Mouse (Mus musculus) hindbrain, embryonic 13.5 days (tissue): ENCODE data around the gene Strap. TPM values are rescaled to one million over a fixed set of nuclear protein-coding genes. Genes with fewer than 3 reads are reported as not detected.

Source experiments
- ATAC-seq: fragments of 200-750 bp; cut with Nextera tagmentation; 2 replicates; pipeline ENCODE4 v1.8.0; 2017; ENCODE audit warnings: moderate TSS enrichment; ENCODE audit not compliant: low FRiP score
- H3K27ac ChIP-seq: fragments of 300-500 bp; sonication (generic); 2 replicates; pipeline ENCODE4 v1.5.1; 2015; ENCODE audit warnings: inconsistent platforms, mild to moderate bottlenecking, moderate library complexity
- H3K27me3 ChIP-seq: fragments of 300-500 bp; sonication (generic); 2 replicates; pipeline ENCODE4 v1.6.1; 2015; ENCODE audit warnings: mild to moderate bottlenecking, inconsistent platforms
- H3K36me3 ChIP-seq: fragments of 300-500 bp; sonication (generic); 2 replicates; pipeline ENCODE4 v1.6.1; 2015; ENCODE audit warnings: mild to moderate bottlenecking, inconsistent platforms
- H3K4me1 ChIP-seq: fragments of 300-500 bp; sonication (generic); replicated peaks from 2 replicates; pipeline ENCODE4 v1.6.1; 2015; ENCODE audit warnings: inconsistent platforms
- H3K4me2 ChIP-seq: fragments of 300-500 bp; sonication (generic); 2 replicates; pipeline ENCODE4 v1.6.1; 2015; ENCODE audit warnings: inconsistent platforms, mild to moderate bottlenecking, moderate library complexity
- H3K4me3 ChIP-seq: fragments of 300-500 bp; sonication (generic); 2 replicates; pipeline ENCODE4 v1.5.1; 2015; ENCODE audit warnings: mild to moderate bottlenecking, inconsistent platforms
- H3K9ac ChIP-seq: fragments of 300-500 bp; sonication (generic); 2 replicates; pipeline ENCODE4 v1.6.1; 2015; ENCODE audit warnings: mild to moderate bottlenecking, inconsistent platforms
- H3K9me3 ChIP-seq: fragments of 300-500 bp; sonication (generic); 2 replicates; pipeline ENCODE4 v1.6.1; 2016; ENCODE audit warnings: inconsistent platforms
- WGBS: fragments of 180-500 bp; shearing (Covaris S2); methylation state at CpG from one replicate; pipeline ENCODE4 v1.1.7; 2015; 5-methylcytosine and 5-hydroxymethylcytosine counted together
- polyA plus RNA-seq: library from polyadenylated mRNA; unstranded; fragments of >200 nt; fragmentation: Nextera tagmentation; extraction: Ambion mirVana; gene quantifications from 2 replicates; pipeline ENCODE4 v1.2.1, GENCODE M21; 2015

Strap gene
- polyA plus RNA-seq, 1 experiment from 2014 or later = 171 TPM

DNA sequence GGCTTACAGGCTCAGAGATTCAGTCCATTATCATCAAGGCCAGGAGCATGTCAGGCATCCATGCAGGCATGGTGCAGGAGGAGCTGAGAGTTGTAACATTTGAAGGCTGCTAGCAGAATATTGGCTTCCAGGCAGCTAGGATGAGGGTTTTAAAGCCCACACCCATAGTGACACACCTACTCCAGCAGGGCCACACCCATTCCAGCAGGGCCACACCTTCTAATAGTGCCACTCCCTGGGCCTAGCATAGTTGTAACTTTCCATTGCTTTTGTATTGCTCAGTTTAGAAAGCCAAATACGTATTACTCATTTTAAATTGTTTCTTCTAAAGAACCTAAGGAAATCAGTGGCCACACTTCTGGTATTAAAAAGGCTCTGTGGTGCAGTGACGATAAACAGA lies 6.1 kb downstream of the Strap start:
- Histone ChIP-seq H3K4me1 (peaks cover 11% of the 10 kb centered on the region), H3K27me3 (no peaks in the 10 kb centered on the region), H3K27ac (no peak overlapping the region), H3K9ac (no peak overlapping the region), H3K36me3 (peaks cover 66% of the 10 kb centered on the region), H3K4me2 (no peak overlapping the region), H3K4me3 (no peak overlapping the region), H3K9me3 (no peaks in the 10 kb centered on the region)
- WGBS = 98% methylated on average over 2 of the region's 2 CpGs
- ATAC-seq = no peak

DNA sequence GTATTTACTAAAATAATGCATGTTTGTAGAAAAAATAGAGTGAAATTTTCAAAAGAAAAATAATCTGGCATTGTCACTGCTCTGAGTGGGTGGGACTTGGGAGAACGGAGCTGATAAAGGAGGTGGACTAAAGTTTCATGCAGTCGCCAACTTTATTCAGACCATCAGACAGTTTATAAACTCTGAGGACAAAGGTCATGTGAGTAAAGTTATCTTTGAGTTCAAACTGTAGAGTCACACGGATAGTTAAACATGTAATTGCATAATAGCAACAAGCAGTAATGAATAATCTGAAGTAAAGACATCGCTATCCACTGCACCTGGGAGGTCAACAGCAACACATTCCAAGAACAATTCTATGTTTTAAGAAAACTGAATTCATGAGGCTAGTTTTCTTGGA lies 9.8 kb downstream of the Strap start:
- no peaks in the 10 kb centered on the region for H3K4me1 ChIP-seq
- H3K9me3 ChIP-seq = no peaks in the 10 kb centered on the region
- no peaks in the 10 kb centered on the region for H3K27me3 ChIP-seq
- no peak overlapping the region for H3K9ac ChIP-seq
- no peak overlapping the region for H3K4me3 ChIP-seq
- no peak for ATAC-seq
- H3K36me3 ChIP-seq = peaks cover 81% of the 10 kb centered on the region
- H3K4me2 ChIP-seq = no peak overlapping the region
- no peak overlapping the region for H3K27ac ChIP-seq
- 93% methylated on average over 4 of the region's 4 CpGs for WGBS

DNA sequence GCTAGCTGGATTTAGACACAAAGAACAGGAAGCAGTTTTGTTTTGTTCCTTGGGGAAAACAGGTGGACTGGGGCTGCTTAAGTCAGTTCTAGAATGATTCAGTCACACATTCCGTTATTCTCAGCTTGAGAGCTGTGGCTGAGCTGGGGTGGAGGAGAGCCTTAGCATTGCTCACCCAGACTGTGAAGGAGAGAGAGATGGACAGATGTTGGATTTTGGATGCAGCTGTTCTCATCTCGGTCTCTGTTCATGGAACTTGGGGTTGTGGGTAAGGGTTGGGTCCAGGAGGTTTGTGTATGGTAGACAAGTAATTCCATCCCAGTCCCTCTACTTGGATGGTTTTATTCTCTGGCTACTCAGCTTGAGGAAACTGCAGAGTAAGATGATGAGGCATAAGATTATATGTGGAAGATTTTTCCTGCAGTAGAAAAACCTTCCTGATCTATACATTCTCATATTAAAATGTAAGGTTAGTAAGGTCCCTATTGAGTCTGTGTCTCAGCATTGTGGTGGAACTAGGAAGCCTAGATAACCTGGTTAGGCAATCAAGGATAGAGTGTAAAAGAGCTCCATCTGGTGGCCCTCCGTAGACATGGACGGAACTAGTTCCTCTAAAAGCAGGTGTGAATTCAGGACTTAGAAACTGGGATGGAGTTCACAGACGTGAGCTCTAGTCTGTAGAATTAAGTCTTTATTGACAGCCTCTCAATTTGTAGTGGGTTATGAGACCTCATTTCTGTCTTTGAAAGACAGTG lies 12.5 kb downstream of the Strap start:
- H3K4me3 ChIP-seq = no peak overlapping the region
- 80% methylated on average over 5 of the region's 5 CpGs for WGBS
- no peak for ATAC-seq
- no peaks in the 10 kb centered on the region for H3K9me3 ChIP-seq
- H3K36me3 ChIP-seq = peaks cover 75% of the 10 kb centered on the region
- H3K27me3 ChIP-seq = no peaks in the 10 kb centered on the region
- no peak overlapping the region for H3K27ac ChIP-seq
- H3K4me2 ChIP-seq = no peak overlapping the region
- no peak overlapping the region for H3K9ac ChIP-seq
- H3K4me1 ChIP-seq = no peaks in the 10 kb centered on the region

DNA sequence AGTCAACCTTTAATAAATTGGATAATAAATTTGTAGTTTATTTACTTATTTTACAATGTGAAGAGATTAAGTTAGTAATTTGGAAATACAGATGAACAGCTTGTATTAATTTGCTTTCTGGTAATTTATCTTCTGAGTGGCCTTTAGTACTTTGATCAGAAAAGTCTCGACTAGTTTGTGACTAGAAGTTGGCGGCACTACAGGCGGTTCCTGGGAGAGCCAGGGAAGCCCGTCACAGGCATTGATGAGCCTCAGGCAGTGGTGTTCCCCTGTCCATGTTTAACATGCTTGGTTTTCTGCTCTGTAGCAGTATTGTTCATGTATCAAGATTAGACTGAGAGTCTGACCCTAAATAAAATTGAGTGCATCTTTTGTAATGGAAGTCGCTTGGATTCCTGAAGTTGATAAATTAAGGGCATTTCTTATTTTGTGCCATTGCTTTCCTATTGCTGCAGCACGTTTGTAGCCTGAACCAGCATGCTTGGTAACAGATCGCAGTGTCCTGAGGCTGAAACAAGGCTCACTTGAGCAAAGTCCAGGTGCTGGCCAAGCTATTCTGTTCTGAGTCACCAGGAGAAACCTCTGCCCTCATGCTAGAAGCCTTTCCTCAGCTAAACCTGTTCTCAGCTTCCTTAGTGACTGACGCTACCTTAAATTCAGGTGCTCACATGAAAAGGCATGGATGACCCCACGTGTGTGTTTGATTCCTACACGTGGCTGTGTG lies 16.8 kb downstream of the Strap start:
- 91% methylated on average over 10 of the region's 10 CpGs for WGBS
- peaks cover 11% of the 10 kb centered on the region for H3K4me1 ChIP-seq
- no peaks in the 10 kb centered on the region for H3K9me3 ChIP-seq
- no peak overlapping the region for H3K27ac ChIP-seq
- no peak overlapping the region for H3K4me3 ChIP-seq
- peaks cover 46% of the 10 kb centered on the region for H3K36me3 ChIP-seq
- no peak for ATAC-seq
- H3K27me3 ChIP-seq = no peaks in the 10 kb centered on the region
- H3K9ac ChIP-seq = no peak overlapping the region
- H3K4me2 ChIP-seq = no peak overlapping the region

DNA sequence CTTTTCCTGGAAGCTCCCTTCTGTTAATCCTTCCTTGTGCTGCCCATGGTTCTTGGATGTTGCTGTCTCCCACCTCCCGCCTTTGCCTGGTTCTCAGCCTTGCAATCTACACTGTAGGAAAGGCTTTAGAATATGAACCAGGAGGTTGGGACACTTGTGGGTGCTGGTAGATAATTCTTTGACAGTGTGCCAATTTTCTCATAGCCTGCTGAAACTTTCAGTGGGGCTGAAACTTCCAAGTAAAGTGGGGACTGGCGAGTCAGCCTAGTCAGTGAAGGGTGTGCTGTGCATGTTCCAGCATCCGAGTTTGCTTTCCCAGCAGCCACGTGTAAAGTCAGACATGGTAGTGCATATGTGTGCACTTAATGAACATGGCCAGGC lies 17.4 kb downstream of the Strap start:
- 91% methylated on average over 4 of the region's 4 CpGs for WGBS
- H3K36me3 ChIP-seq = peaks cover 43% of the 10 kb centered on the region

DNA sequence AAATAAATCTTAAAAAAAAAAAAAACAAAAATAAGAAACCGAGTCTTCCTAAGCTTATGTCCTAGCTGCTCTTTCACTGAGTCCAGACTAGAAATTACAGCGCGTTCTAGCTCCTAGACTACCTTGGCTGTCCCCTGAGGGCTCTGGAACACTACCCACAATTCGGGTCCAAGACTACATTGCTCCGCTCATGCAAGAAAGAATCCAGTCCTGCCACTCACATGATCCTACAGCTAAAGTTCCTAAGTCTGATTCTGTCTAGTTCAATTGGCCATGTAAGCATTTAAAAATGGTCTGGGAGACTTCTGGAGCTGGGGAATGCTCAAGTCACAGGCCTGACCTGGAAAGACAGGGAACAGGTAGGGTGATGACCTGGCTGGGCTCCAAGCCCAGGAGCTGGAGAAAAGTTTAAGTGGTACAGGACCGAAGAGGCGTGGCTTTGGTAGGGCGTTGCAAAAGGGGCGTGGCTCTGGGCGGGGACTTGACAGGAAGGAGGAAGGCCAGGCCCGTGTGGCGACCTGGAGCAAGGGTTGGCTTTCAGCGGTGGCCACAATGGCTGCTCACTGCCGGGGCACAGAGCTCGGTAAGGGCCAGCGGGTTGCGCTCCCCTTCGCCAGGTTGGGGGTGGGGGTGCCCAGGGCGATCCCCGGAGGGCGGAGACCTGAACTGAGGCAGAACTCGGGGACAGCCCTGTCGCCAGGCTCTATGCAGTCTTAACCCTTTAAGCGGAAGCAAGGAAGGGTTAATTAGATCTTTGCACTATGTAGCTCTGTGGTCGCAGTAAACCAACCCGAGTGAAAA lies 19.4 kb downstream of the Strap start, which contains the start of gene Dera:
TSS of gene Dera (plus strand) at position 491 of the 801 bp plus-strand sequence.
- Histone ChIP-seq H3K9me3 (no peaks in the 10 kb centered on the region), H3K4me2 (peak within 1 kb of the TSS; percentile 85), H3K4me3 (peak within 1 kb of the TSS; percentile 60), H3K36me3 (peaks cover 26% of the 10 kb centered on the region), H3K4me1 (peaks cover 11% of the 10 kb centered on the region), H3K9ac (peak within 1 kb of the TSS; percentile 77), H3K27me3 (no peaks in the 10 kb centered on the region), H3K27ac (no peak within 1 kb of the TSS; the same call in 1 of the 2 replicates)
- ATAC-seq = peak; percentile 88
- WGBS = 11% methylated on average over 26 of the region's 26 CpGs

More for the DNA sequence above, 17.4 kb downstream of the Strap start:
- no peak overlapping the region for H3K4me3 ChIP-seq
- no peak overlapping the region for H3K9ac ChIP-seq
- peaks cover 11% of the 10 kb centered on the region for H3K4me1 ChIP-seq
- H3K27me3 ChIP-seq = no peaks in the 10 kb centered on the region
- H3K4me2 ChIP-seq = no peak overlapping the region
- H3K9me3 ChIP-seq = no peaks in the 10 kb centered on the region
- ATAC-seq = no peak
- H3K27ac ChIP-seq = no peak overlapping the region

DNA sequence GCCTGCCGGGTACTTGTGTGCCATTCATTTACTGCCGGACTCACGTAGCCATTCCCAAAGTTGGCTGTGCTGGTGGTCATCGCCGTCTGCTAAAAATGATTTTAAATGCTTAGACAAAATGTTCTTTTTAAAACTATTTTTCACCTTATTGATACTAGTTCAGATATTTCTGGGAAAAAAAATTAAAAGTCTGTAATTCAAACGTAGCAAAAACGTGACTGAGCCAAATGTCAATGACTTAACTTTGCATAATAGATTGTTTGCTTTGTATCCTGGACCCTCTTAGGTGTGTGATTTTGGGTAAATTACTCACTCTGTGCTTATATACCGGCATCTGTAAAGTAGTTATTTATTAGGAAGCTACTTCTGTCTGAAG lies 20.0 kb downstream of the Strap start:
- Histone ChIP-seq H3K4me3 (peak overlapping the region; percentile 60), H3K27me3 (no peaks in the 10 kb centered on the region), H3K4me1 (peaks cover 11% of the 10 kb centered on the region), H3K9me3 (no peaks in the 10 kb centered on the region), H3K27ac (no peak overlapping the region), H3K36me3 (peaks cover 20% of the 10 kb centered on the region), H3K4me2 (peak overlapping the region; percentile 85), H3K9ac (peak overlapping the region; percentile 77)
- WGBS = 7% methylated on average over 8 of the region's 8 CpGs
- ATAC-seq = no peak

DNA sequence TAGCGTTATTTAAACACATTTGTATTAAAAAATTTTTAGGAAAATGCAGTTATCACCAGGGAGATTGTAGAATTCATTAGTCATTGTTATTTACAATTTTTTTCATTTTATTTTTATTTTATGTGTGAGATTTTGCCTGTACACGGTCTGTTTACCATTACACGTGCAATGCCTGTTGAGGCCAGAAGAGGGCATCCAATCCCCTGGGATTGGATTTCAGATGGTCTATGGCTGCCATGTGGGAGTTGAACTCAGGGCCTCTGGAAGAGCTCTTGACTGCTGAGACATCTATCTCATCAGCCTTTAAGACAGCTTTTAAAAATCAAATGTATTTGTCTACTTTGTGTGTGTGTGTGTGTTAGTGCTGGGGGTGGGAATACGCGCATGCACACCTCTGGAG lies 21.4 kb downstream of the Strap start:
- Histone ChIP-seq H3K4me3 (no peak overlapping the region), H3K27ac (no peak overlapping the region), H3K36me3 (peaks cover 11% of the 10 kb centered on the region), H3K9ac (no peak overlapping the region), H3K9me3 (no peaks in the 10 kb centered on the region), H3K4me1 (peaks cover 11% of the 10 kb centered on the region), H3K27me3 (no peaks in the 10 kb centered on the region), H3K4me2 (no peak overlapping the region)
- WGBS = 68% methylated on average over 5 of the region's 5 CpGs
- ATAC-seq = no peak

DNA sequence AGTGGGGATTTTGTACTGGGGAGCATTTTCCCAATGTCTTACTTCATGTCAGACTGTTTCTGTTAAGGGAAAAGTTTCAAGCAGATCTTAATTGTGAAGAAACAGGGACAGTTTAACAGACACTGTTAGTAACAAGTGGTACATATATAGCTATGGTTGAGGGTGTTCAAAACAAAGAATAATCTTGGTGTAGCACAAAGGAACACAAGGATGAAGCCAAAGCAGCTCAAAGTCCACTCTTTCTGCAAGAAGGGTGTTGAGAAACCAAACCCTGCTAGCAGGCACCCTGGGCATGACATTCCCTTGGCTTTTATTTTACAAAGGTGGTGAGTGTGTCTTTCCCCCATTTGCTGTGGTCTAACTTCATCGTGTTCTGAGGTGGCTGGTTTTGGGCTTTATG lies 23.0 kb downstream of the Strap start:
- no peak overlapping the region for H3K4me3 ChIP-seq
- H3K4me2 ChIP-seq = no peak overlapping the region
- no peaks in the 10 kb centered on the region for H3K36me3 ChIP-seq
- H3K27ac ChIP-seq = no peak overlapping the region
- H3K4me1 ChIP-seq = peaks cover 11% of the 10 kb centered on the region
- no peaks in the 10 kb centered on the region for H3K27me3 ChIP-seq
- whole genome bisulfite sequencing = 94% methylated on average over 1 of the region's 1 CpGs
- H3K9ac ChIP-seq = no peak overlapping the region
- H3K9me3 ChIP-seq = no peaks in the 10 kb centered on the region
- ATAC-seq = no peak

DNA sequence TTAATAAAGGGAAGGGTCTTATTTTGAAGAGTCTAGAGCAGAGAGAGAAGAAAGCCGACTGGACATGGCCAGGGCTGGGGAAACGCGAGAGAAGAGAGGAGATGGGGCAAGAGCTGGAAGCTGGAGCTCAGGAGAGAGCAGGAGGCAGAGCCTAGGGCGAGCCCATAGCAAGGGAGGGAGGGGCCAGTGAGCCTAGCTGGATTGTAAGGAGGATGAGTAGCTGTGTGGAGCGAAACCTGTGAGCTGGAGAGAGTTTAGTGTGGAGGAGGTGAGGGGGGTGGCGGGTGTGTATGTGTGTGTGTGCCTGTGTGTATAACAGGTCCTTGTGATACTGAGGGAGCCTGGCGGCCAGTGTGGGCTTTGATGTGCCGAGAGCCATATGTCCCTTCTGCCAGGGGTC lies 24.8 kb downstream of the Strap start:
- Histone ChIP-seq H3K4me1 (peaks cover 3% of the 10 kb centered on the region; the same call in 1 of the 2 replicates), H3K4me3 (no peak overlapping the region)

DNA sequence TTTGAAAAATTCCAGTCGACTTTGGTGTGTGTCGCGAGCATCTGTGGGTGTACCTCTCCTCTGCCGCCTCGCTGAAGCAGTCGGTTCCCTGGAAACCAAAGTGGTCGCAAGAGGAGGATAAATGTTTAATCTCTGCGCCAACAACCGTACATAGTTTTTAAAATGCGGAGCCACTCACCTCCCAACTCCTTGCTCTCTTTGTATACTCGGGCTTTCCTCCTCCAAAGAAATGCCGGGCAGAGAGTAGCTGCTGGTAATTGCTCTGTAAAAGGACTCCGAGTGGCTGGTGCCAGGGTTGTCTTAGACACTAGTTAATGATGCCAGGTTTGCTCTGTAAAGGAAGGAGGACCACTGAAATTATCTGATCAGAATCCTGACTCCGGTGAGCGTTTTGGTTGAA lies 26.1 kb downstream of the Strap start:
- Histone ChIP-seq H3K9ac (no peak overlapping the region), H3K4me1 (no peaks in the 10 kb centered on the region), H3K27me3 (no peaks in the 10 kb centered on the region), H3K36me3 (no peaks in the 10 kb centered on the region), H3K4me2 (no peak overlapping the region), H3K4me3 (no peak overlapping the region), H3K9me3 (no peaks in the 10 kb centered on the region), H3K27ac (no peak overlapping the region)
- ATAC-seq = no peak
- 75% methylated on average over 15 of the region's 15 CpGs for WGBS

More for the DNA sequence above, 24.8 kb downstream of the Strap start:
- H3K4me2 ChIP-seq = no peak overlapping the region
- no peaks in the 10 kb centered on the region for H3K27me3 ChIP-seq
- WGBS = 58% methylated on average over 8 of the region's 8 CpGs
- no peaks in the 10 kb centered on the region for H3K9me3 ChIP-seq
- H3K9ac ChIP-seq = no peak overlapping the region
- ATAC-seq = peak; percentile 47; the same call in 1 of the 2 replicates
- no peaks in the 10 kb centered on the region for H3K36me3 ChIP-seq
- H3K27ac ChIP-seq = no peak overlapping the region

DNA sequence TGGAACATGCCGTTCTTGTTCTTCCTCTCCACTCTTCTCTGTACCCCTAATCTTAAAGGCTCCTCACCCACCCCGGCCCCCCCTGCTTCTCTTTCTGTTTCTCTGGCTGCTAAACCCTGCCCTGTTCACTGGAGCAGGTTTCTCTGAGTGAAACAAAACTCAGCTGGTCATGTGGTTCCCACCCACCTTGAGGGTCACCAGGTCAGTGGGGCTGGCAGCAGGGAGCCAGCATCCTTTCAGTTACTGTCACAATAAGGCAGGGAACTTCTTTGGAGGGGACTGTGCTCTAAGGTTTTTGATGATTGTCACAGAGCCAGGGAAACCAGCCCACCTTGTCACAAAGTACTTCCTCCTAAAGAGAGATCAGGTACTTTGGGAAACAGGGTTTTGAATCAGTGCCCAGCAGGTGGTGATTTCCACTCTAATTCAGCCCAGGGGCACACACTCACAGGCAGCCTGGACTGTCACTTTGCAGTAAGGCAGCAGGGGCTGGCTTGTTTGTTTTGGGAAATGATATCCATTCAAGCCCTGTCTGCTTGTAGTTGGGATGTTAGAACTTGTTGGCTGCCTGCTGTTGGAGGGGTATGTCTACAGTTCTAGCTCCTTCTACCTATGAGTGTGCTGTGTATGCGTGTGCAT lies 29.8 kb downstream of the Strap start:
- Histone ChIP-seq H3K4me2 (no peak overlapping the region), H3K27ac (no peak overlapping the region), H3K27me3 (no peaks in the 10 kb centered on the region), H3K9me3 (no peaks in the 10 kb centered on the region), H3K36me3 (no peaks in the 10 kb centered on the region), H3K4me3 (no peak overlapping the region), H3K9ac (no peak overlapping the region), H3K4me1 (no peaks in the 10 kb centered on the region)
- 40% methylated on average over 3 of the region's 3 CpGs for WGBS
- no peak for ATAC-seq
